Mouse (Mus musculus) ES-Bruce4 (cell line): ENCODE measurements around the gene Gm49383.

Experiments used
- CTCF ChIP-seq: IDR thresholded peaks from one replicate; pipeline ENCODE4 v1.8.1; 2011; ENCODE audit warnings: low read depth, low read length
- POLR2A ChIP-seq: IDR thresholded peaks from one replicate; pipeline ENCODE4 v1.8.1; 2011; ENCODE audit warnings: low read length; ENCODE audit not compliant: insufficient read depth

GRCm38 (mm10) chr12:69139841-69140240 is 57.1 kb downstream of the Gm49383 start:
- TF ChIP-seq CTCF (no peak), POLR2A (no peak)
